21 mouse cellular contexts compared by ENCODE assay signal in genomic region chr12:76385342-76385741, GRCm38 (mm10). TPM values are rescaled to one million over a fixed set of nuclear protein-coding genes. Genes with fewer than 3 reads are reported as not detected.
"Had no signal": no experiment of that assay in that cellular context is flagged by ENCODE, and none has a peak within 500 bp of the region (broad histone marks: within the 10 kb centered on the region; RNA-seq: fewer than 3 reads in every experiment).

No protein-coding gene starts in this region.

- ATAC-seq: intestine, embryonic 15.5 days; liver, embryonic 12.5 days; midbrain, embryonic 15.5 days had no signal

- DNase-seq: kidney, adult 11 months; kidney, adult 8-10 months; kidney, postnatal 10 days; kidney, postnatal 36 days; layer of hippocampus, postnatal 36 days; right cerebral cortex, adult 18-20 months; right cerebral cortex, postnatal 14 days; right cerebral cortex, postnatal 4 days; thymus, adult 2 months; thymus, postnatal 25 days had no signal

- H3K27ac ChIP-seq: intestine, embryonic 15.5 days; kidney, embryonic 15.5 days; left cerebral cortex, adult 2 months; liver, embryonic 12.5 days; liver, embryonic 15.5 days; macrophage; midbrain, embryonic 12.5 days; midbrain, embryonic 15.5 days; neural tube, embryonic 12.5 days; neural tube, embryonic 15.5 days; stomach, postnatal 0 days had no signal

- H3K4me3 ChIP-seq: intestine, embryonic 15.5 days; kidney, embryonic 15.5 days; left cerebral cortex, adult 2 months; liver, embryonic 12.5 days; liver, embryonic 15.5 days; midbrain, embryonic 12.5 days; midbrain, embryonic 15.5 days; neural tube, embryonic 12.5 days; neural tube, embryonic 15.5 days had no signal

- H3K4me1 ChIP-seq: kidney, embryonic 15.5 days; midbrain, embryonic 12.5 days; midbrain, embryonic 15.5 days; neural tube, embryonic 15.5 days had no signal

- H3K4me2 ChIP-seq: intestine, embryonic 15.5 days; kidney, embryonic 15.5 days; liver, embryonic 12.5 days; liver, embryonic 15.5 days; midbrain, embryonic 12.5 days; midbrain, embryonic 15.5 days; neural tube, embryonic 12.5 days; neural tube, embryonic 15.5 days had no signal

- H3K9ac ChIP-seq: intestine, embryonic 15.5 days; kidney, embryonic 15.5 days; liver, embryonic 12.5 days; liver, embryonic 15.5 days; midbrain, embryonic 12.5 days; midbrain, embryonic 15.5 days; neural tube, embryonic 12.5 days; neural tube, embryonic 15.5 days had no signal

- H3K9me3 ChIP-seq: intestine, embryonic 15.5 days; kidney, embryonic 15.5 days; liver, embryonic 12.5 days; liver, embryonic 15.5 days; midbrain, embryonic 12.5 days; midbrain, embryonic 15.5 days; neural tube, embryonic 12.5 days; neural tube, embryonic 15.5 days had no signal

- H3K27me3 ChIP-seq: intestine, embryonic 15.5 days; kidney, embryonic 15.5 days; liver, embryonic 12.5 days; liver, embryonic 15.5 days; midbrain, embryonic 12.5 days; midbrain, embryonic 15.5 days; neural tube, embryonic 12.5 days; neural tube, embryonic 15.5 days had no signal

RNA-seq across cellular contexts. Expression of gene Ppp1r36, which starts 32.0 kb away (rescaled TPM):
- polyA plus RNA-seq: macrophage; thymus, adult 2 months had no signal
